Mouse (Mus musculus) A20 (cell line): Measurements from ENCODE around the gene Crkl.

ENCODE experiments used
- DNase-seq: peaks from one replicate; pipeline ENCODE4 v3.0.0-alpha.2; 2011; ENCODE audit warnings: low read depth, low spot score

Crkl gene

DNA sequence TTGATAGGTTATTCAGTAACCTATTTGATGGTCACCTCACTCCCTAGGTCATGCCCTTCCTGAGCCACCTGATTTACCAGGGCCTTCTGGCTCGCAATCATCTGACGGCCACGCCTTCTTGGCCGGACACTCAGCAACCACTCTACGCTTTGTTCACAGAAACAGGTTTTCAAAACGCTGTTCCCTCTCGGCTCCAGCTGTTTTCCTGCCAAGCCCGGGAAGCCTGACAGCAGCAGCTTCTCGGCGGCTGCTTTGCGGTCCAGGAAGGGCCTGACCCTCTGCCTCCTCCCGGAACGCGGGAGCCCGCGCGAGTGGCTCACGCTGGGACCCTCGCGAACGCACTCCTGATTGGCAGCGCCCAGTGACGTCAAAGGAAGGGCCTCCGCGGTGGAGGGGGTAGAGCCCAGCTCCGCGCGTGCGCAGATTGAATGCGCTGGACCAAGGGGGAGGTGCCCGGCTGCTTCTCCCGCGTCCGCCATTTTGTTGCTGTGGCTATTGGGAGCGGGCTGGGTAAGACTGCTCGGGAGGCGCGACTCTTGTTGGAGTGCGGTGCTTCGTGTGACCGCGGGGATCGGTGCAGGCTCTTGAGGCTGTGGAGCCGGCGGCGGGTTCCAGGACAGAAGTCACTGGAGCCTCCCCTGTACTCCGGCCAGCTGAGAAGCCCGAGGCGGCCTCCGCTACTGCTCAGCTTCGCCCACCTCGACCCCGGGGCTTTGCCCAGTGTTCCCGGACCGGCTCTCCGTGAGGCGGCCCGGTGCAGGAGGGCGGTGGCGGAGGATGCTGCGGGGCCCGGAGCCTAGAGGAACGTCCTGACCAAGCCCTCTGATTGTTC, at the start of gene Crkl:
Gene Crkl (plus strand): TSS at position 447 of the 832 bp plus-strand sequence.
- peak; percentile 98 for DNase-seq

DNA sequence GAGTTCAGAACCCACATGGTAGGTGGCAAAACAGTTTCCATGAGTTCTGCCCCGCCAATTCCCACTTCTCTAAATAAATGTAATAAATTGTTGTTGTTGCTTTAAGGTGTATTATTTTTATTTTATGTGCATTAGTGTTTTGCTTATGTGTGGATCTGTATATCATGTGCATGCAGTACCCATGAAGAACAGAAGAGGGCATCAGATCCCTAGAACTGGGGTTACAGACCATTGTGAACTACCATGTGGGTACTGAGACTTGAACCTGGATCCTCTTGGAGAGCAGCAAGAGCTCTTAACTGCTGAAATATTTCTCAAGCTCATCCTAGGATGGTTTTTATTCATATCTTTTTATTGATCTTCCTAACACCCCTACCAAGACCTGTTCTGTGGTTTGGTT, 48.9 kb upstream of the Crkl start:
- DNase-seq, result peak; percentile 77

DNA sequence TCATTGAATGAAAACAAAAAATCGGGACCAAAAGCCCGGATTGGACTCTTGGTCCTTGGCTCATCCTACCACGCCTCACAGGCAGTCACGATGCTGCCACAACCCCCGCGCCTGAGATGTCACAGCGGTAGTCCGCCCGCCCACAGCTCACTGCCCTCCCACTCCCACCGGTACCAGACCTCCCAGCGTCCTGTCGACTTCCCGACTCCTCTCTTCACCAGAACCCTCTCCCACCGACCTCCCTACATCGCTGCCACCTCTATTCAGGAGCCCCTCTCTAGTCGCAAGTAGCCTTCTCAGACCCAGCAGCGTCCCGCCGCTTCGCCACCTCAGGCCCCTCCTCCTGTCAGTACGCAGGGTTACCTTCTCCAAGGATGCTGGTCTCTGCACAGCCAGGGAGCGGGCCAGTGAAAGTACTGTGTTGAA, 46.5 kb upstream of the Crkl start:
- DNase-seq, result no peak

DNA sequence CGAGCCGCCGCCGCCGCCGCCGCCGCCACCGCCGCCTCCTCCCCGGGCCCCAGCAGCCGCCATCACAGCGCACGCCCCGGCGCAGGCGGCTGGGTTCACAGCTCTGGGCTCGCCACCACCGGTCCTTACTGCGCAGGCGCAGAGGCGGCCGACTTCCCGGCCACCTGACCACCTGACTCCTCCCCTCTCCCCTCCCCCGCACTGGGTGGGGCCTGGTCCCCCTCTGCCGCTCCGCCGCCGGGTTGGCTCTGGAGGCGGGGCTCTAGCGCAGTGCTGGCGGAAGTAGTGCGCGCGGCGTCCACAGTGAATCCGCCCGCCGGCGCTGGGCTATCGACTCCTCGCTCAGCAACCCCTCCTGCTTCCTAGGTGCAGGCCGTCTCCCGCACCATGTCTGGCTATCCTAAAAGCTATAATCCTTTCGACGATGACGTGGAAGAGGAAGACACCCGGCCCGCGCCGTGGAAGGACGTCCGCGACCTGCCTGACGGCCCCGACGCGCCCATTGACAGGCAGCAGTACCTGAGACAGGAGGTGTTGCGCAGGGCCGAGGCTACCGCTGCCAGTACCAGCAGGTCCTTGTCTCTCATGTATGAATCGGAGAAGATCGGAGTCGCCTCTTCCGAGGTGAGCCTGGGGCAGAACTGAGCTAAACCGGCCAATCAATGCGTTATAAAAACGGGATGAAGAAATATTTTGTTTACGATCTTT, 45.9 kb upstream of the Crkl start, which contains the start of the genes Snap29 and Pi4ka:
Gene Snap29 (plus strand): TSS at position 251 of the 708 bp plus-strand sequence.
Gene Pi4ka (minus strand): TSS at position 579 of the 708 bp plus-strand sequence.
- DNase-seq, result peak; percentile 99

DNA sequence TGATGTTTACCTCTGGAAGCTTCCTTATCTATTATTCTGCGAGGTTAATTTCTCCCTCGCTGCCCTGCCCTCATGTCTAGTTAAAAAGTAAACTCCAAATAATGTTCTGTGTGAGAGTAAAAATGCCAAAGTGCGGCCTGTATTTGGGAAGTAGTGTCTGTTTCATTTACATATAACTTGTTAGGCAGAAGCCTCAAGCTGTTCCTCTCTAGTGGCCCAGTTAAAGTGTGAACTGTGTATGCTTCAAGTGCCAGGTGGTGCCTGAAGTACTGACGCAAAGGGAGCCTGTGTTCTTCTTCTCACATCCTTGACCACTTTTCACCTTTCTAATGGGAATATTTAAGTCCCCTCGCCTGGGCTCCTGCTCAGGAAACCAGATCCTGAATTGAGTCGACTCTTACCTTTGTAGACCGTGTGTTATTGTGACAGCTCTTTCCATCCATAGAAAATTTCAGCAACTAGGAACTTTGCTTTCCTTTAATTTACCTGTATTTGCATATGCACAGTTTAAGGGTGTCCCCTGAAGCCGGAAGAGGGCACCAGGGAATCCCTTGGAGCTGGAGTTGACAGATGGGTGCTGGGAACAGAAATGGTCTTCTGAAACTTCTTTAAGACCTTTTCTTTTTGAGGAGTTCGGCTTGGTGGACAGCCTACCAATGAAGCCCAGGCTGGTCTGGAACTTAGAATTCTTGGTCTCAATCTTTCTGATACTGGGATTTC, 45.1 kb upstream of the Crkl start:
- peak; percentile 75 for DNase-seq

DNA sequence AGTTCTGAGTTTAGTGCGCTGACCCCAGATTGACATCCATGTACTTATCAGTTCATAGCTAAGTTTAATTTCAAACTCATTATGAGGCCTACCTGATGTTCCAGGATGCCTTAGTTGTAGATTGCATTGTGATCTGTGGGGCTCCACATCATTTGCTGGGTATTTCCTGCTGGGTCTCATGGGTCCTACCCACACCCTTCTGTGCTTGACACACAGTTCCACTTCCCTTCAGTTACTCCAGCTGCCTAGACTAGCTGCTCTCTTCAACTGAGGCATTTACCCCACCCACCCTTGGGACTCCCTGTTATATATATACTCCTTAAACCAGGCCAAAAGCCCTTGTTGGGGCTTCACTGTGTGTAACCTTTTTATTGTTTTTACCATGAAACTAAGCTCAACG, 42.7 kb upstream of the Crkl start:
- DNase-seq, result peak; percentile 82

DNA sequence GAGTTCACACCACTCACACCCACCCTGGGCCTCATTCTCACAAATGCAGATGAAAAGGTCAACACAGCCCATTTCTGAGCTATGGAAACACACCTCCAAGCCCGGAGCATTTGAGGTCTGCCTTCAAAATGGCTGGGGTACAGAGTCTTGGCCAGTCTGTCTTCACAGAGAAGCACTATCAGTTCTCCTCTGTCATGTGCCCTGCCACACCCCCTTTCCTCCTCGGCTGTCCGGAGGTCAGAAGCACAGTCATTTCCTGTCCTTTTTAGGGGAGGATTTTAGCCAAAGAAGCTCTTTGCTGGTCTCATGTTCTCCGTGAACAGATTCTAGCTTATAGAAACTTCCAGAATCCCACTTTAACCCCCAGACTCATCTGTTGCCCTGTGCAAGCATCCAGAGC, 41.6 kb upstream of the Crkl start:
- DNase-seq, result no peak

DNA sequence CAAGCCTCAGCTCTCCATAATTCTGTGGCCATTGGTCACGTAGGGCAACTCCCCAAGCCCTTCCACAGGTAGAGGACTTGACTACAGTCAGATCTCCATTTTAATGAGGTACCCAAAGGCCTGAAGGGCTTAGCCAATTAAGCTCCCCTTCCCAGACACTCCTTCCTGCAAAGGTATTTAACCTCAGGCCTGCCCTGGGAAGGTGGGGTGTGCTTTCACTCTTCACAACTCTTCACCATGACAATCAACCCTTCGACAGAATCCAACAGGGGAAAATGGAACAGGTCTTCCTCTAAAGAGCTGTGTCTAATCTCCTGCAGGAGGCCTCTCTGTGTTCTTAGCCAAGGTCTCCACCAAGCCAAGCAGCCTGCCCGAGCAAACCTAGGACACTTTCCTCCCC, 28.8 kb upstream of the Crkl start:
- DNase-seq, result no peak

DNA sequence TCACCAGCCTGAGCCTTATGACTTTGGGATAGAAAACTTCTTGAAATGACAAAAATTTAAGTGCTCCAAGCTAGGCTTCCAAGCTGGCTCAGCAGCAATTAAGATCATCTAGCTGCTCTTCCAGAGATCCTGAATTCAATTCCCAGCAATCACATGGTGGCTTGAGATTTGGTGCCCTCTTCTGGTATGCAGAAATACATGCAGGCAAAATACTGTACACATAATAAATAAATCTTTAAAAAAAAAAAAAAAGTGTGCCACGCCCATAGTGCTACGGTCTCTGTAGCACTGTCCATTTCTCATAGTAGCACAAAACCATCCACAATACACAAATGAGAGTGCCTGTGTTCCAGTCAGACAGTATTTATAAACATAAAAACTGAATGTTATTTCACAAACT, 19.2 kb upstream of the Crkl start:
- peak; percentile 42 for DNase-seq

DNA sequence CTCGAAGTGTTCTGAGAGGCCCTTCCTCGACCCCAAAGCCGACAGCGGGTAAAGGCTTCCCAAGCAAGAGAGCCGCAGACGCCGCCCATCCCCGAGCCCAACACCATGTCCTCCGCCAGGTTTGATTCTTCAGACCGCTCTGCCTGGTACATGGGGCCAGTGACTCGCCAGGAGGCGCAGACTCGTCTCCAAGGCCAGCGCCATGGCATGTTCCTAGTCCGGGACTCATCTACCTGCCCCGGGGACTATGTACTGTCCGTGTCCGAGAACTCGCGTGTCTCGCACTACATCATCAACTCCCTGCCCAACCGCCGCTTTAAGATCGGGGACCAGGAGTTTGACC, 557 bp downstream of the Crkl start:
- DNase-seq, result no peak

DNA sequence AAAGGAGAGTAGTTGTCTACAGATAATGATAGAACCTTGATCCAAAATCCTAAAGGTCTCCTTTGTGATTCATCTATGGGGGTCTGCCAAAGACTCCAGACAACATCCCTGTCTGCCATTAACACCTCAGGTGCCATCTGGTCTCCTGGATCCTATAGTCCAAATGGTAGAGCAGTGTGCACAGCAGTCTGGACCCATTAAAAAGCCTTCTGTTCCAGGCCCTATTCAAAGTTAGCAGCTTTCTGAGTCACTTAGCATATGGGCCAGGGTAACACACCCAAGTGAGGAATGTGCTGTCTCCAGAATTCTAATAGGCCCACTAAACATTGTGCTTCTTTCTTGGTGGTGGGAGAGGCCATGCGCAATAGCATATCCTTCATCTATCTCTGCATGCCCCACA, 5.1 kb downstream of the Crkl start:
- DNase-seq, result no peak

DNA sequence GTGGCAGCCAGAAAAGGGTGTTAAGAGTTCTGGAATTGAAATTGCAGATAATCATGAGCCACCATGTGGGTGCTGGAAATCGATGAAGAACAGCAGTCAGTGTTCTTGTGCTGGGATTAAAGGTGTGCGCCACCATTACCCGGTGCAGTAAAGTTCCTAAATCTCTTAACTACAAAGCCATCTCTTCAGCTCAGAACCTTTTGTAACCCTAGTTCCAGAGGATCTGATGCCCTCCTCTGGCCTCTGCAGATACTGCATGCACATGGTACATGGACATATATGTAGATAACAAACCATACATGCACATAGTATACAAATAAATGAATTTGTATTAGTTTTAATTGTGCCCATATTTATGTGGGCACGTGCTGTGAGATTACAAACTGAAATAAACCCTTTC, 8.5 kb downstream of the Crkl start:
- peak; percentile 57 for DNase-seq

DNA sequence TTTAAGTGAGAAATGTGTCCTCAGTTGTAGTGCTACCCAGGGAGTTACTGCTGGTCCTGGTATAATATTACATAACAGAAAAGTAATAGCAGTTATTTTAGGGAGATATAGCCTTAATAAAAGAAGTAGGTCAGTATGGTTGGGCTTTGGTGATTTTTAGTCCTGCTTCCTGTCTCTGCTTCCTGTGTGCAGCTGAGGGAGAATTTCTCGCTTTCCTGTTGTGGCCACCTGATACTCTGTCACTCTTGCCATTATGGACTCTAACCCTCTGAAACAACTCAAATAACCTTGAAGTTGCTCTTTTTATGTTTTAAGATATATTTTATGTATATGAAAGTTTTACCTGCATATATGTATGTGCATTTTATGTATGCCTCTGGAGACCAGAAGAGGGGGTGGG, 9.8 kb downstream of the Crkl start:
- DNase-seq, result no peak

DNA sequence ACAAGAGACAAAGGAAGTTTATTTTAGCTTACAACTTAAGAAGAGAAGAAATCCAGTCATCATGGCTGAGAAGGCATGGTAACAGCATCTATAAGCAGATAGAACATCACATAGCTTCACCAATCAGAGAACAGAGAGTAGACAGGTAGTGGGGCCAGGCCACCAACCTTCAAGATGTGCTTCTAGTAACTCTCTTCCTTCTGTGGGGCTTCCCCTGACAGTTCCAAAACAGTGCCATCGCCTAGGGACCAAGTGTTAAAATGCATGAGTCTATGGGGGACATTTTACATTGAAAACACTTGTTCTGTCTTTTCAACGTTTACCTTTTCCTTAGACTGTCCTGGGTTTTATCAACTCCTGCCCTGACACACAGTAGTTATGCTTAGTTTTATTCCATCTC, 11.4 kb downstream of the Crkl start:
- no peak for DNase-seq

DNA sequence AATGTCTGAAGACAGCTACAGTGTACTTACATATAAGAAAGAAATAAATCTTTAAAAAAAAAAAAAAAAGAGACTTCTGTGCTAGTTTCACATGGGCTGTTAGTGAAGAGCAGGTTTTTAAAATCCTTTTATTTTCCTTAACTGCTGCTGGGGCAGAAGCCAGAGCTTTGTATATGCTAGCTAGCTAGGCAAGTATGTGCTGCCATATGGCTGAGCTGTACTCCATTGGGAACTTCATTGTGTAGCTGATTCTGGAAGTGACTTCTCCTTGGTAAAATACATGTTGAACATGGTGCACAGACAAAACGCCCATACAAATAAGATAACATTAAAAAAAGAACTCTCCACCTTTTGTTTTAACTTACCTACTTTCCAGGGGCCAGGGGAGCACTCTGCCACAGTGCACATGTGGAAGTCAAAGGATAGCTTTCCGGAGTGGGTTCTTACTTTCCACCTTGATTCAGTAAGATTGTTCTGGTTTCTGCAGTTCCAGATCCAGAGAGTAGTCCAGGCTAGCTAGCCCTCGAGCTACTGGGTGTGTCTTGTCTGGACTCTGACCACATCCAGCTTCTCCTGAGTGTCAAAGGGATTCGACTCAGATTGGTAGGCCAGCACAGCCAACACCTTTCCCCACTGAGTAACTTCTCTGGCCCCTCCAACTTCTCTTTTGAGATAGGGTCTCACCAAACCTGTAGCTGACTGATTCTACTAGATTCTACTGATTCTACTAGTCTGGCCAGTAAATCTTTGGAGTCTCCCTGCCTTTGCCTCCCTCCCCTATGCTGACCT, 15.3 kb downstream of the Crkl start:
- DNase-seq, result no peak

DNA sequence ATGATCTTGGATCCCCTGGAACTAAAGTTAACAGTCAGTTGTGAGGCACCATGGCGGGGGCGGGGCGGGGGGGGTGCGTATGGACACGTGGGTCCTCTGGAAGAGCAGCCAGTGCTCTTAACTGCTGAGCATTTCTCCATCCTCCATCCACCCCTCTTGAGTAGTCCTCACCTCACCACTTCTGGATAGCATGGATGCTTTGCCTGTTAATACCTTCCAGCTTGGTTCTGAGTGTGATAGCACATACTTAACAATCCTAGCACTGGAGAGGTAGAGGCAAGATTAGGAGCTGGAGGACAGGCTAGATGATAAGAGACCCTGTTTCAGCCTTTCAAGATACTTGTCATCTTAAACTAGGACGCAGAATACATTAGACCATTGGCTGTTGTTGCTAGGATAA, 20.7 kb downstream of the Crkl start:
- no peak for DNase-seq

DNA sequence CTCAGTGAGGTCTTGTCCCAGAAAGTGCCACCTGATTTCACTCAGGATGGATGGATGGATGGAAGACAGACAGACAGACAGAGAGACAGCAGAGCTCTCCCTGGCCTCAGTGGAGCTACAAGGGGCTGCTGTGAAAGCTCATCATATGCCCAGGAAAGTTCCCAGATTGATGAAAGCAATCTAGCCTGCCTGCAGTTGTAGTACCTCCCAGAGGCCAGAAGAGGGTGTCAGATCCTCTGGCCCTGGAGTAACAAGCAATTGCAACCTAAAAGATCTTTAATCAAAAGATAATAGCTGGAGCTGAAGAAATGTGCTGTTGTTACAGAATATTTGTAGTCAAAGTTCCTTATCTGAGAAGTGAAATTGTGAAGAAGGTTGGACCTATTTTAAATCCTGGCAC, 22.3 kb downstream of the Crkl start:
- DNase-seq, result peak; percentile 48

DNA sequence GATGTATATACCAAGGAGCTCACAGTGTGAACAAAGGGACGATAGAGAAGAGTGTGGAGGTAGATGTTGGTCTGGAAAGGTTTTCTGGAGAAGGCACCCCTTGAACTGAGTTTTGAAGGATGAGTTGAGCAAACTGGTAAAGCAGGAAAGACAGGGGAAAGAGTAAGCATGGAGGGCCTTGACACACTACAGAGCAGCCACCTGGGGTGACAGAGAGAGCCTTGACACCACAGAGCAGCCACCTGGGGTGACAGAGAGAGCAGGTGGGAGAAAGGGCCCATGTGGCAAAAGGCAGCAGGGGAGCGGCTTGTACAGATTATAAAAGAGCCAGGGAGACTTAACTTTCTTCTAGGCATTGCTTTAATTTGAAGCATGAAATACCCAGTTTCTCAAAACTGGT, 23.0 kb downstream of the Crkl start:
- no peak for DNase-seq

DNA sequence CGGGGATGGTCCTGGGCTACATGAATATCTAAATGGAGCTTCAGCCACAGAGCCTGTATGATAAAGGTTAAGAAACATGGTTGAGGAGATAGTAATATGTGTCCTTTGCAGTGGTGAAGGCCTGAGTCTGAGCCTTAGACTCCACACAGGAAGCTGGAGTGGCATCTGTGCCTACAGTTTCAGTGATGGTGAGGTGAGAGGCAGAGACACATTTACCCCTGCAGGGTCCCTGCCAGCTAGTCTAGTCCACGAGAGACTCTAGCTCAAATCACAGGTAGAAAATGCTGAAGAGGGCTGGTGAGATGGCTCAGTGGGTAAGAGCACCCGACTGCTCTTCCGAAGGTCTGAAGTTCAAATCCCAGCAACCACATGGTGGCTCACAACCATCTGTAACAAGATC, 23.5 kb downstream of the Crkl start:
- no peak for DNase-seq

DNA sequence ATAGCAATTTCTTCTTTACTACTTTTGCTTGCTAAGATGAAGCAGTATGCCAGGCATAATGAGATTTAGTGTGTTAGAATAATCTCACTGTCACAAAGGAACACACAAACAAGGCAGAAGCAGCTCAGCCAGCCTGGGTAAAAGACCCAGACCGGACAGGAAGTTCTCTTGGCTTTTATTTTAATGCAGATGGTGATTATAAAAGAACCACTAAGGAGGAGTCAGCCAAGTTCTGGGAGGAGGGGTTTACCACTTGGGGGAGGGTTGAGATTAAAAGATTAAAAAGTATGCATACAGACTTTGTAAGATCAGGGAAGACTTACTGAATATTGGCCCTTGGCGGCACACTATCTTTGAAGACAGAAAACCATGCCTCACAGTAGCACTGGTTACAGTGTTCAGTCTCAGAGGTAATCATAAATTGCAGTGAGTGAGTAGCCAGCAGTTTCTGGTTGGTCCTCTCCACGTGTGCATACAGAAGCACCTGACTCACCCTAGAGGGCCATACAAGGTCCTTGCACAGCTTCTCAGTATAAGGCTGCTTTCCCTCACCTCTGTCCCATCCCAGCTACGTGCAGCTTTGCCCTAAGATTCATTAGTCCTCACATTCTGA, 26.6 kb downstream of the Crkl start:
- no peak for DNase-seq

DNA sequence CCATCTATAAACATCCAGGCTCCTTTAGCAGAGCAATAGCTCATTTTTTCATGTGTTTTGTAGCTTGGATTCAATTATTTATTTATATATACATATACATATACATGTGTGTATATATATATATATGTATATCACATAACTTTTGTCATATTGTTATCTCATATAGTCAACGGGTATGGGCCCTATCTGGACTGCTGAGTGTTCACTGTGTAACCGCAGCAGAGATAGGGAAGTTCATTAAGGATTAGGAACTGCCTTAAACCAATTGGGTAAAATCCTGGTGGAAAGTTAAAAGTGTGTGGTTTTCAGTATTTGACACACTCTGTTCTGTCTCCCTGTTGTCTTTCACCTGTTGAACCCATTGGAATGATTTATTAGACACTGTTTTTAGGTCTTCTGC, 29.7 kb downstream of the Crkl start:
- no peak for DNase-seq
